Mouse (Mus musculus) left cerebral cortex, postnatal 4 days (tissue): Measurements from ENCODE around the gene Mapt. TPM values are rescaled to one million over a fixed set of nuclear protein-coding genes. Genes with fewer than 3 reads are reported as not detected.
"Not testable (repeated sequence)": the region's sequence is repeated elsewhere in the genome, so short reads cannot be mapped to it uniquely, and the experiment has no call there.

ENCODE experiments used
- DNase-seq: peaks from one replicate; pipeline ENCODE4 v3.0.0-alpha.2; 2022
- intact Hi-C: fragments of 180-260 bp; cut with DNase I; formaldehyde crosslinking; loops from one replicate; pipeline ENCODE4 v1.15.1; 2025
- total RNA-seq, 2 experiments: library from RNA; stranded (reverse); gene quantifications; 2 replicates each; pipeline ENCODE4 v1.2.3; 2021

Mapt gene
- total RNA-seq, 2 experiments from 2014 or later: 1,229 to 1,264 TPM

- DNase-seq: no peak
- intact Hi-C loops: no loop called here
Observed at GRCm38 (mm10) chr11:104233101-104233500, 1.9 kb downstream of the Mapt start.

GRCm38 (mm10) chr11:104233574-104234206, 2.5 kb downstream of the Mapt start:
- intact Hi-C loops: no loop called here
- peak; percentile 17 for DNase-seq

GRCm38 (mm10) chr11:104234680-104235079, 3.5 kb downstream of the Mapt start:
- no peak for DNase-seq
- intact Hi-C loops: no loop called here

- intact Hi-C loops: no loop called here
- no peak for DNase-seq
Observed at GRCm38 (mm10) chr11:104235881-104236280, 4.7 kb downstream of the Mapt start.

- DNase-seq: peak; percentile 69
- intact Hi-C loops: no loop called here
Observed at GRCm38 (mm10) chr11:104237226-104237625, 6.0 kb downstream of the Mapt start.

GRCm38 (mm10) chr11:104237958-104238747, 7.0 kb downstream of the Mapt start:
- intact Hi-C loops: no loop called here
- no peak for DNase-seq

GRCm38 (mm10) chr11:104245478-104245877, 14.3 kb downstream of the Mapt start:
- intact Hi-C loops, DNase-seq: not testable (repeated sequence)

GRCm38 (mm10) chr11:104246171-104246694, 15.0 kb downstream of the Mapt start:
- intact Hi-C loops: no loop called here
- no peak for DNase-seq

GRCm38 (mm10) chr11:104247141-104247717, 16.0 kb downstream of the Mapt start:
- no peak for DNase-seq
- intact Hi-C loops: no loop called here

GRCm38 (mm10) chr11:104249420-104249819, 18.2 kb downstream of the Mapt start:
- DNase-seq: no peak
- intact Hi-C loops: no loop called here

- intact Hi-C loops: no loop called here
- no peak for DNase-seq
Observed at GRCm38 (mm10) chr11:104251121-104251520, 19.9 kb downstream of the Mapt start.

- intact Hi-C loops: no loop called here
- no peak for DNase-seq
Observed at GRCm38 (mm10) chr11:104252094-104252493, 20.9 kb downstream of the Mapt start.

GRCm38 (mm10) chr11:104254408-104255039, 23.3 kb downstream of the Mapt start:
- DNase-seq: no peak
- intact Hi-C loops: no loop called here

- intact Hi-C loops: no loop called here
Observed at GRCm38 (mm10) chr11:104256179-104256578, 25.0 kb downstream of the Mapt start.

GRCm38 (mm10) chr11:104258991-104259390, 27.8 kb downstream of the Mapt start:
- no peak for DNase-seq
- intact Hi-C loops: no loop called here

More at GRCm38 (mm10) chr11:104256179-104256578, 25.0 kb downstream of the Mapt start:
- no peak for DNase-seq

GRCm38 (mm10) chr11:104264683-104265082, 33.5 kb downstream of the Mapt start:
- no peak for DNase-seq
- intact Hi-C loops: no loop called here

GRCm38 (mm10) chr11:104265669-104266068, 34.5 kb downstream of the Mapt start:
- intact Hi-C loops: no loop called here
- DNase-seq: no peak

- intact Hi-C loops: no loop called here
- no peak for DNase-seq
Observed at GRCm38 (mm10) chr11:104267380-104267779, 36.2 kb downstream of the Mapt start.

- no peak for DNase-seq
- intact Hi-C loops: no loop called here
Observed at GRCm38 (mm10) chr11:104269385-104269822, 38.2 kb downstream of the Mapt start.

- intact Hi-C loops: no loop called here
- DNase-seq: no peak
Observed at GRCm38 (mm10) chr11:104270452-104270851, 39.3 kb downstream of the Mapt start.

- no peak for DNase-seq
- intact Hi-C loops: no loop called here
Observed at GRCm38 (mm10) chr11:104270876-104271275, 39.7 kb downstream of the Mapt start.
